Mouse (Mus musculus) neural tube, embryonic 14.5 days (tissue): ENCODE results near the gene Ftsj1. TPM values are rescaled to one million over a fixed set of nuclear protein-coding genes. Genes with fewer than 3 reads are reported as not detected.
A peak's percentile ranks its signal among the peaks of the same experiment; 100 is the strongest.

Source experiments
- ATAC-seq: fragments of 200-750 bp; cut with Nextera tagmentation; 2 replicates; pipeline ENCODE4 v1.8.0; 2017; ENCODE audit warnings: low read depth, mild to moderate bottlenecking, moderate TSS enrichment, moderate library complexity
- H3K27ac ChIP-seq: fragments of 300-500 bp; sonication (generic); 2 replicates; pipeline ENCODE4 v1.5.1; 2014; ENCODE audit warnings: low read depth, mild to moderate bottlenecking, control low read depth, low read length, moderate library complexity, mixed read lengths
- H3K27me3 ChIP-seq: fragments of 300-500 bp; sonication (generic); 2 replicates; pipeline ENCODE4 v1.6.1; 2014; ENCODE audit warnings: low read length; ENCODE audit not compliant: control insufficient read depth, insufficient read depth
- H3K36me3 ChIP-seq: fragments of 300-500 bp; sonication (generic); 2 replicates; pipeline ENCODE4 v1.6.1; 2014; ENCODE audit warnings: low read length, mixed read lengths; ENCODE audit not compliant: control insufficient read depth, insufficient read depth
- H3K4me1 ChIP-seq: fragments of 300-500 bp; sonication (generic); 2 replicates; pipeline ENCODE4 v1.6.1; 2014; ENCODE audit warnings: low read length; ENCODE audit not compliant: control insufficient read depth, insufficient read depth
- H3K4me2 ChIP-seq: fragments of 300-500 bp; sonication (generic); 2 replicates; pipeline ENCODE4 v1.6.1; 2014; ENCODE audit warnings: mild to moderate bottlenecking, low read depth, low read length, control low read depth
- H3K4me3 ChIP-seq: fragments of 300-500 bp; sonication (generic); 2 replicates; pipeline ENCODE4 v1.5.1; 2014; ENCODE audit warnings: low read depth, low read length, control low read depth, mixed read lengths
- H3K9ac ChIP-seq: fragments of 300-500 bp; sonication (generic); replicated peaks from 2 replicates; pipeline ENCODE4 v1.6.1; 2014; ENCODE audit warnings: low read depth, mild to moderate bottlenecking, control low read depth, low read length, mixed read lengths
- H3K9me3 ChIP-seq: fragments of 300-500 bp; sonication (generic); 2 replicates; pipeline ENCODE4 v1.6.1; 2016; ENCODE audit warnings: low read length; ENCODE audit not compliant: control insufficient read depth
- WGBS: fragments of 180-500 bp; shearing (Covaris S2); extraction: QIAGEN DNeasy Blood & Tissue Kit; methylation state at CpG from one replicate; pipeline ENCODE4 v1.1.7; 2014; 5-methylcytosine and 5-hydroxymethylcytosine counted together
- polyA plus RNA-seq: library from polyadenylated mRNA; unstranded; fragments of >200 nt; fragmentation: Nextera tagmentation; extraction: Ambion mirVana; gene quantifications from 2 replicates; pipeline ENCODE4 v1.2.1, GENCODE M21; 2014

Ftsj1 gene
- polyA plus RNA-seq, 1 experiment from 2014 or later = 52.7 TPM

DNA sequence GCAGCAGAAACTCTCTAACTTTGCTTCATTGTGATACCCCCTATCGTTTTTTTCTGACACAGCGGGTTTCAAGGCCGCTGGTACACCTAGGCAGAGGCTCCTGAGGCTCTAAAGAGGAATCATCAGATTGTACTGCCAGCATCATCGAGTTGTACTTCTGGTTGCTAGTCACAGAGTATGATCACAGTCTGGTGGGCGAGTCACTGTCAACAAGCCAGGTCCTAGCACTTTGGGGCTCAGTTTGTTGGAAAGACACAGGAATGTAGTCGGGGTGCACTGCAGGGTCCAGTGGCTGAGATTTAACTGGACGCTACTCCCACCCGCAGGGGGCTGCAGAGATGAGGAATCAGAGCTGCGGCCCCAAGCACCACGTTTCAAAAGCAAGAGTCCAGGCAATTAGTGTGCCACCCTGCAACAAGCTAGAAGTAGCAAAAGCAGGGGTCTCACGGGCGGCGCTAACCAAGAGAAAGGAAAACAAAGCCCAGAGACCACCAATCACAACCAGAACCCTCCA is 60.0 kb downstream of the Ftsj1 start:
- 17% methylated on average over 12 of the region's 13 CpGs for WGBS

More for the DNA sequence above, 60.0 kb downstream of the Ftsj1 start:
- no peak; the same call in 1 of the 2 replicates for ATAC-seq
- H3K9me3 ChIP-seq = no peaks in the 10 kb centered on the region
- peak overlapping the region; percentile 47 for H3K4me3 ChIP-seq
- H3K27me3 ChIP-seq = no peaks in the 10 kb centered on the region
- no peaks in the 10 kb centered on the region for H3K4me1 ChIP-seq
- peak overlapping the region; percentile 47 for H3K4me2 ChIP-seq
- peak overlapping the region; percentile 34; the same call in 1 of the 2 replicates for H3K27ac ChIP-seq
- peak overlapping the region; percentile 59 for H3K9ac ChIP-seq
- no peaks in the 10 kb centered on the region for H3K36me3 ChIP-seq

Other genes with a start within 250 kb of the Ftsj1 start
- gene Glod5, start 233.9 kb downstream of the Ftsj1 start, polyA plus RNA-seq = 0.43 and 1.2 TPM in 2 replicates
- gene Suv39h1, start 177.6 kb downstream of the Ftsj1 start, polyA plus RNA-seq = 37.2 and 38.2 TPM in 2 replicates
- gene Was, start 161.9 kb downstream of the Ftsj1 start, polyA plus RNA-seq = 0.12 and 0.28 TPM in 2 replicates
- 63.7 and 66.9 TPM in 2 replicates for gene Wdr13, start 119.5 kb downstream of the Ftsj1 start, polyA plus RNA-seq
- gene Rbm3, start 106.5 kb downstream of the Ftsj1 start, polyA plus RNA-seq = 379 and 383 TPM in 2 replicates
- gene Tbc1d25, start 76.2 kb downstream of the Ftsj1 start, polyA plus RNA-seq = 23.7 and 24.4 TPM in 2 replicates
- 31.8 and 37.4 TPM in 2 replicates for gene Ebp, start 58.9 kb downstream of the Ftsj1 start, polyA plus RNA-seq
- gene Porcn, start 45.9 kb downstream of the Ftsj1 start, polyA plus RNA-seq = 48.8 and 59.7 TPM in 2 replicates
- 24.3 and 40.7 TPM in 2 replicates for gene Slc38a5, start 18.7 kb upstream of the Ftsj1 start, polyA plus RNA-seq
- gene Ssxb10, start 75.0 kb upstream of the Ftsj1 start, polyA plus RNA-seq = not detected in 2 replicates
- gene Ssxb9, start 114.6 kb upstream of the Ftsj1 start, polyA plus RNA-seq = not detected in 2 replicates
- gene Ssxb1, start 160.9 kb upstream of the Ftsj1 start, polyA plus RNA-seq = not detected in 2 replicates
- gene Ssxb2, start 209.3 kb upstream of the Ftsj1 start, polyA plus RNA-seq = not detected in 2 replicates